Mouse (Mus musculus) kidney, adult 8-10 months (tissue): ENCODE data around the gene Gm13283.
"Not testable (repeated sequence)": the region's sequence is repeated elsewhere in the genome, so short reads cannot be mapped to it uniquely, and the experiment has no call there.

Experiments used
- DNase-seq, 2 experiments: peaks; one replicate each; pipeline ENCODE4 v3.0.0; 2022

The Gm13283 gene

DNA sequence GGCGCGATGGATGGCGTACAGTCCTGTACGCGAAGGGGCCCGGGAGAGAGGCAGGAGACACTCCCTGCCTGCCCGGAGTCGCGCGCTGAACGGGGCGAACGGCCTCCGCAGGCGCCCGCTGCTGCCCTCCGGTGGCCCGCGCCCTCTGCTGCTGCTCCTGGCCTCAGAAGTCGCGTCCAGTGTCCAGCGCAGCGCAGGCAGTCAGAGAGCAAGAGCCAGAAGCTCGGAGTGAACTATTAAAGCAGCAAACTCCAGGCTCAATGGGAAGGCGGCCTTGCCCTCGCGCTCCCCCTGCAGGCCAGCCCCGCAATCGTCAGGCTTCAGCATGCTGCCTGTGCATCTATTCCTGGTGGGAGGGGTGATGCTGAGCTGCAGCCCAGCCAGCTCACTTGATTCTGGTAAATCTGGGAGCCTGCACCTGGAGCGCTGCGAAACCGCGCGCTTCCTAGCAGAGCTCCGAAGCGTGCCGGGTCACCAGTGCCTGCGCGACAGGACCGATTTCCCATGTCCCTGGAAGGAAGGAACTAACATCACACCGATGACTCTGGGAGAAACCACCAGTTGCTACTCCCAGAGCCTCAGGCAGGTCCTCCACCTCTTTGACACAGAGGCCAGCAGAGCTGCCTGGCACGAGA is 3.6 kb downstream of the Gm13283 start:
- DNase-seq, result peak; percentile 70 to 79

DNA sequence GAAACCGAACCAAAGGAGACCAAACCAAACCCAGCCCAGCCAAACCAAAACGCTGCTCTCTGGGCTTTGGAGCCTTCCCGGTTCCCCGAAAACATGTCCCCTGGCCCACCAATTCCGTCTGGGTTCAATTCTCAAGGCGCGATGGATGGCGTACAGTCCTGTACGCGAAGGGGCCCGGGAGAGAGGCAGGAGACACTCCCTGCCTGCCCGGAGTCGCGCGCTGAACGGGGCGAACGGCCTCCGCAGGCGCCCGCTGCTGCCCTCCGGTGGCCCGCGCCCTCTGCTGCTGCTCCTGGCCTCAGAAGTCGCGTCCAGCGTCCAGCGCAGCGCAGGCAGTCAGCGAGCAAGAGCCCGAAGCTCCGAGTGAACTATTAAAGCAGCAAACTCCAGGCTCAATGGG is 13.6 kb downstream of the Gm13283 start, which contains the start of gene Gm13290:
Gm13290 (plus strand) TSS at position 301 of the 400 bp plus-strand sequence.
- not testable (repeated sequence) for DNase-seq

GRCm38 (mm10) chr4:88776622-88777021 is 16.7 kb downstream of the Gm13283 start, which contains the start of gene Gm13289:
Gm13289 (plus strand) TSS chr4:88776922.
- not testable (repeated sequence) for DNase-seq

DNA sequence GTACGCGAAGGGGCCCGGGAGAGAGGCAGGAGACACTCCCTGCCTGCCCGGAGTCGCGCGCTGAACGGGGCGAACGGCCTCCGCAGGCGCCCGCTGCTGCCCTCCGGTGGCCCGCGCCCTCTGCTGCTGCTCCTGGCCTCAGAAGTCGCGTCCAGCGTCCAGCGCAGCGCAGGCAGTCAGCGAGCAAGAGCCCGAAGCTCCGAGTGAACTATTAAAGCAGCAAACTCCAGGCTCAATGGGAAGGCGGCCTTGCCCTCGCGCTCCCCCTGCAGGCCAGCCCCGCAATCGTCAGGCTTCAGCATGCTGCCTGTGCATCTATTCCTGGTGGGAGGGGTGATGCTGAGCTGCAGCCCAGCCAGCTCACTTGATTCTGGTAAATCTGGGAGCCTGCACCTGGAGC is 19.6 kb downstream of the Gm13283 start, which contains the start of gene Gm13272:
Gm13272 (plus strand) TSS at position 301 of the 400 bp plus-strand sequence.
- not testable (repeated sequence) for DNase-seq

GRCm38 (mm10) chr4:88780320-88780719 is 20.4 kb downstream of the Gm13283 start:
- not testable (repeated sequence) for DNase-seq

GRCm38 (mm10) chr4:88781831-88782230 is 21.9 kb downstream of the Gm13283 start, which contains the start of gene Ifnz:
Ifnz (plus strand) TSS chr4:88782131.
- DNase-seq, result not testable (repeated sequence)

GRCm38 (mm10) chr4:88782335-88782734 is 22.4 kb downstream of the Gm13283 start:
- DNase-seq, result not testable (repeated sequence)

DNA sequence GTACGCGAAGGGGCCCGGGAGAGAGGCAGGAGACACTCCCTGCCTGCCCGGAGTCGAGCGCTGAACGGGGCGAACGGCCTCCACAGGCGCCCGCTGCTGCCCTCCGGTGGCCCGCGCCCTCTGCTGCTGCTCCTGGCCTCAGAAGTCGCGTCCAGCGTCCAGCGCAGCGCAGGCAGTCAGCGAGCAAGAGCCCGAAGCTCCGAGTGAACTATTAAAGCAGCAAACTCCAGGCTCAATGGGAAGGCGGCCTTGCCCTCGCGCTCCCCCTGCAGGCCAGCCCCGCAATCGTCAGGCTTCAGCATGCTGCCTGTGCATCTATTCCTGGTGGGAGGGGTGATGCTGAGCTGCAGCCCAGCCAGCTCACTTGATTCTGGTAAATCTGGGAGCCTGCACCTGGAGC is 25.5 kb downstream of the Gm13283 start, which contains the start of gene Gm13276:
Gm13276 (plus strand) TSS at position 301 of the 400 bp plus-strand sequence.
- not testable (repeated sequence) for DNase-seq

- peak; percentile 71 to 76 for DNase-seq
Observed at GRCm38 (mm10) chr4:88788402-88788801, 28.5 kb downstream of the Gm13283 start, which contains the start of gene Gm13277. Gm13277 (plus strand) TSS chr4:88788632.

- not testable (repeated sequence) for DNase-seq
Observed at GRCm38 (mm10) chr4:88791250-88791649, 31.3 kb downstream of the Gm13283 start, which contains the start of gene Gm13278. Gm13278 (plus strand) TSS chr4:88791550.

DNA sequence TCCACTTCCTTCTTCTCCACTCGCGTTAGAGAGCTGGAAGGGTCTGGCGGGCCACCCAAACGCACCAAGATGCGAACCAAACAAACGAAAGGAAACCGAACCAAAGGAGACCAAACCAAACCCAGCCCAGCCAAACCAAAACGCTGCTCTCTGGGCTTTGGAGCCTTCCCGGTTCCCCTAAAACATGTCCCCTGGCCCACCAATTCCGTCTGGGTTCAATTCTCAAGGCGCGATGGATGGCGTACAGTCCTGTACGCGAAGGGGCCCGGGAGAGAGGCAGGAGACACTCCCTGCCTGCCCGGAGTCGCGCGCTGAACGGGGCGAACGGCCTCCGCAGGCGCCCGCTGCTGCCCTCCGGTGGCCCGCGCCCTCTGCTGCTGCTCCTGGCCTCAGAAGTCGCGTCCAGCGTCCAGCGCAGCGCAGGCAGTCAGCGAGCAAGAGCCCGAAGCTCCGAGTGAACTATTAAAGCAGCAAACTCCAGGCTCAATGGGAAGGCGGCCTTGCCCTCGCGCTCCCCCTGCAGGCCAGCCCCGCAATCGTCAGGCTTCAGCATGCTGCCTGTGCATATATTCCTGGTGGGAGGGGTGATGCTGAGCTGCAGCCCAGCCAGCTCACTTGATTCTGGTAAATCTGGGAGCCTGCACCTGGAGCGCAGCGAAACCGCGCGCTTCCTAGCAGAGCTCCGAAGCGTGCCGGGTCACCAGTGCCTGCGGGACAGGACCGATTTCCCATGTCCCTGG is 34.2 kb downstream of the Gm13283 start, which contains the start of gene Gm13275:
Gm13275 (plus strand) TSS at position 552 of the 740 bp plus-strand sequence.
- peak; percentile 67 to 74 for DNase-seq

- not testable (repeated sequence) for DNase-seq
Observed at GRCm38 (mm10) chr4:88797097-88797496, 37.2 kb downstream of the Gm13283 start, which contains the start of gene Gm13279. Gm13279 (plus strand) TSS chr4:88797397.

GRCm38 (mm10) chr4:88799365-88799764 is 39.4 kb downstream of the Gm13283 start, which contains the start of gene Gm13285:
Gm13285 (plus strand) TSS chr4:88799665.
- DNase-seq, result not testable (repeated sequence)

DNA sequence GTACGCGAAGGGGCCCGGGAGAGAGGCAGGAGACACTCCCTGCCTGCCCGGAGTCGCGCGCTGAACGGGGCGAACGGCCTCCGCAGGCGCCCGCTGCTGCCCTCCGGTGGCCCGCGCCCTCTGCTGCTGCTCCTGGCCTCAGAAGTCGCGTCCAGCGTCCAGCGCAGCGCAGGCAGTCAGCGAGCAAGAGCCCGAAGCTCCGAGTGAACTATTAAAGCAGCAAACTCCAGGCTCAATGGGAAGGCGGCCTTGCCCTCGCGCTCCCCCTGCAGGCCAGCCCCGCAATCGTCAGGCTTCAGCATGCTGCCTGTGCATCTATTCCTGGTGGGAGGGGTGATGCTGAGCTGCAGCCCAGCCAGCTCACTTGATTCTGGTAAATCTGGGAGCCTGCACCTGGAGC is 43.0 kb downstream of the Gm13283 start, which contains the start of gene Gm13287:
Gm13287 (plus strand) TSS at position 301 of the 400 bp plus-strand sequence.
- DNase-seq, result not testable (repeated sequence)

- DNase-seq, result not testable (repeated sequence)
Observed at GRCm38 (mm10) chr4:88805231-88805630, 45.3 kb downstream of the Gm13283 start, which contains the start of gene Gm13288. Gm13288 (plus strand) TSS chr4:88805531.

- peak; percentile 23 to 33 for DNase-seq
Observed at GRCm38 (mm10) chr4:88805761-88806160, 45.8 kb downstream of the Gm13283 start.
